Mouse (Mus musculus) ovary, postnatal 10 days (tissue): ENCODE results near the gene Khdrbs1.

Experiments used
- DNase-seq: peaks from one replicate; pipeline ENCODE4 v3.0.0; 2022; ENCODE audit warnings: low spot score

The Khdrbs1 gene

DNA sequence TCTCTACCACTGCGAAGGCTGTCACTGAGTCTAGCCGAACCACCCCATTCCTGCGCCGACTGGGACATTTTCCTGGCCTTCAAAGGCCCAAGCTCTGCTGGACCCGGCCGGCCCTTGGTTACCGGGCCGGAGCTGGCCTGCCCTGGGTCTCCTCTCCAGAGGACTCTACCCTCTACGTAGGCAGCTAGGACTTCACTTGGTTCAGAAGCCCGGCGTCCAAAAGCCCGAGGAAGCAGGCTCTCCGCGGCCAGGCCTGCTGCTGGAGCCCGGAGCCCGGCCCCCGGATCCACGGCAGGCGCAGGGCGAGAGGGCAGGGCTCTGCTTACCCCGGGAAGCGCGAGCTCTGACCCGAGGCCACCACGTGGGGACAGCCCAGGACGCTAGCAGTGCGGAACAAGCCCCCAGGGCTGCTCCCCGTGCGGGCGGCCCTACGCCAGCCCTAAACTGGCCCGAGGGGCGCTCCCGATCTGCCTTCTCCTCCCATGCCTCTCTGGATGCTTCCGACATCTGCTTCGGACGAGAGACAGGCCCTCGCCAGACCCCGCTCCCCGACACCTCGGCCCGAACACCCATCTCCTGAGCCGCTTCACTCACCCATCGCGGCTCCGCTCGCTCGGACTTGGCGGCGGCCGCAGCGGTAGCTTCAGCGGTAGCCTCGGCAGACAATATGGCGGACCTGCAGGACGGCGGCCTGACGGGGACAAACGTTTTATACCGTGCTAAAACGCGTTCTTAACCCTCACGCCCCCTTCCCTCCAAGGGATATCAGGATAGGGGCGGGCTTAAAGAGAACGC lies 69.8 kb downstream of the Khdrbs1 start, which contains the start of gene Kpna6:
TSS of gene Kpna6 (minus strand) at position 685 of the 795 bp plus-strand sequence.
- DNase-seq: peak; percentile 88

DNA sequence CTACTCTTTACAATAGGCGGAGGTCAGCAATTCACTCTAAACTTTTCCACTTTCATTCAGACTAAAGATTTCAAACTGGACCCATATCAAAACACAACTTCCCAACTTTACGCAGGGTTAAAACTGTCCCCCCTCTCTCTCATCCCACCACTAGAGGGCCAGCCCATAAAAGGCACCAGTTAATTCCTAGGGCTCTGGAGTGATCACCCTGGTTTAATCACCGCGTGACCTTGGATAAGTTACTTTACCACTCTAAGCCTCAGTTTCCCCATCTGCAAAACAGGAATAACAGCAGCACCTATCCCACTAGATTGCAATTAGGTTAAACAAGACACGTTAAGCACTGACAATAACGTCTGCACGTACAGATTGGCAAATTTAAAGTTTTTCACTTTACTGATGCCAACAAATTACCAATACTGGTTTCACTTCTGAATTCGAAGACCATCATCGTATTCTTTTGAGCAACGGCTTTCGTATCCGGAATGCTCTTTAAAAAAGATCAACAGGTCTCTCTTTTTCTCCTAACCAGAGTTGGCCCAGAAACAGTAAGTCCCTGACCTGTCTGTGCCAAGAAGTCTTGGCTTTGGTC lies 70.5 kb downstream of the Khdrbs1 start:
- no peak for DNase-seq

DNA sequence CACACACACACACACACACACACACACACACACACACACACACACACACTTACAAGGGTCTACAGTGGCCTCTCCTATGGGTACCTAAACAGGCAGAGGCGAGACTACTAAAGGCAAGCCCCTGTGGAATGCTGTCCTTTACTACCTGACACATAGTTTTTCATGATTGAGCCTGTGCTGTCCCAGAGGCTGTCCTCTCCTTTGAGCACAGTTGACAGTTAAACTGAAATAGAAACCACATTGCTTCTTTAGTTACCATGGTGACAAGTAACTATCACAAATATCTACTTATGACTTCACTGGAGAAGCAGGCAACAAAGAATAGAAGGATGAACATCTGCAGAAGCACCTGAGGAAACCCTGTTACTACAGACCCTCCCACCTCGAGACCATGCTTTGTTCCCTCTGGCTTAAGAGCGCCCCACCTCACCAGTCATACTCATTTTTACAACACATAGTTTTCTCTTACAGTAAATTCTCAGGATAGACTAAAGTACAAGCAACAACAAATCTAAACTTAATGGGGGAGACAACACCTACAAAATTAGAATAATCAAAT lies 79.8 kb downstream of the Khdrbs1 start:
- no peak for DNase-seq

DNA sequence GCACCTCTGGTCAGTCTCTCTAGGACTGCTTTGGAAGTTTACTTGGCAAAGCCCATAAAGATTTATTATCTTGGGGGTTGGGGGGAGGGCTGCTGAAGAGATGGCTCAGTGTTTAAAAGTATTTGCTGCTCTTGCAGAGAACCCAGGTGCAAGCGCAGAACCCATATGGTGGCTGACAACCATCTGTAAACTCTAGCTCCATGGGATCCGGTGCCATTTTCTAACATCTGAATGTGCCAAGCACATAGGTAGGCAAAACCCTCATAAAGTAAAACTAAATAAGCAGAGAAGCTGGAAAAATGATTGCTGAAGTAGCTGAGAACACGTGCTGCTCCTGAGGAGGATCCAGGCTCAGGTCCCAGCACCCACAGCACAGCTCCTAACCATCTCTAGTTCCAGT lies 80.5 kb downstream of the Khdrbs1 start:
- DNase-seq: no peak

DNA sequence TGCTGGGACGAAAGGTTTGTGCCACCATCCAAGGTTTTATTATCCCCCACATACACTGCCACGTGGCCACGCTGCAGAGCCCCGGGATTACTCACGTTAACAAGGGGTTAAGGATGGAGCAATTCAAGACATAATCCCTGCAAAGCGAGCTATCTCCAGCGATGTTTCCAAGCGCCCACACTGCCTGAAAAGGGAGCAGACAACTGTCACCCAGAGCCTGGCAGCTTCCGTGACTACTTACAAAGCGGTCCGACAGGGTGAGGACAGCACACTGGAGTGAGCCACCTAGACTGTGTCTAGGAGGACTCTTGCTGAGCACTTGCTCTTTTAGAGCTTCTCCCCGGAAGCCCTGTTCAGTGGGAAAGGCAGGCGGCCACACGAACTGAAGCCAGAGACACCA lies 87.3 kb downstream of the Khdrbs1 start:
- DNase-seq: no peak
